Mouse (Mus musculus) mature B cell (primary cell): ENCODE data around the gene Tekt2.

ENCODE experiments used
- in situ Hi-C: fragments of 300-500 bp; cut with MboI; formaldehyde crosslinking; loops from 2 replicates; pipeline ENCODE4 v1.14.3; 2019

Gene Tekt2

GRCm38 (mm10) chr4:126325281-126325861 is at the start of gene Tekt2:
Gene Tekt2, minus strand, starts transcription at chr4:126325688.
- in situ Hi-C loops = no loop called here

DNA sequence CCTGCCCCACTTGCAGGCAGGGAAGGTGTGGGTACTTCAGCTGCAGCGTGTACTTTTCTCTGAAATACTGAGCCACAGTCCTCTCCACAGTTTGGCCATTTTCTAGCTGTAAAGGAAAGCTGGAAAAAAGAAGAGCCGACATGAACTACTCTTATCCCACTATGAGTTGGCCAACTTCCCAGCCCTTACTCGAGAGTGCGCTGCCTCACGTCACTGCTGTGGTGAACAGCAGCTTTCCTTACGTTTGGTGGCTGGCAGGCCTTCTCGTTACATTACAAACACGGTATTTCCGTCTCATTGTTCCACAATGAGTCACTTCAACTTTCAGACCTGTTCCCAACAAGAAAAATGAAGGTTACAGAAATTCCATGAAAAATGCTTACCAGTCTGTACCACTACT is 46.0 kb upstream of the Tekt2 start:
- in situ Hi-C loops = no loop called here

GRCm38 (mm10) chr4:126360069-126360468 is 34.6 kb upstream of the Tekt2 start:
- in situ Hi-C loops = no loop called here

GRCm38 (mm10) chr4:126343451-126343850 is 18.0 kb upstream of the Tekt2 start:
- in situ Hi-C loops = no loop called here

DNA sequence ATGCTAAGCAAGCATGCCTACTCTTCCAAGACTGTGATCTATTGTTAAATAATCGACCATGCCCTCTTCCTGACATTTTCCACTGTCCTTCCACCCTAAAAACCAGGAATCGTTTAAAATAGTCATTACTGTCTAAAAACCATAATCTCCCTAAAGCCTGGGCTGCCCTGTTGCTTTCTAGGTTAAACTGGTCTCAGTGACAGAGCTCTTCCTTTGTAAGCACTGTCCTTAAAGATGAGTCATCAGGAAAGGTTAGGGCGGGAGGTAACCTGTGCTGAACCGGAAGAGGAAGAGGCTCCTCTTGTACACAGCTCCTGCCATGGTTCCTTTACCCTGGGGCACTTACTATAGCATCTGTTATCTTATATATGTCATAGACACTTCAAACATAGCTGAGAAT is 14.0 kb upstream of the Tekt2 start:
- in situ Hi-C loops = no loop called here

DNA sequence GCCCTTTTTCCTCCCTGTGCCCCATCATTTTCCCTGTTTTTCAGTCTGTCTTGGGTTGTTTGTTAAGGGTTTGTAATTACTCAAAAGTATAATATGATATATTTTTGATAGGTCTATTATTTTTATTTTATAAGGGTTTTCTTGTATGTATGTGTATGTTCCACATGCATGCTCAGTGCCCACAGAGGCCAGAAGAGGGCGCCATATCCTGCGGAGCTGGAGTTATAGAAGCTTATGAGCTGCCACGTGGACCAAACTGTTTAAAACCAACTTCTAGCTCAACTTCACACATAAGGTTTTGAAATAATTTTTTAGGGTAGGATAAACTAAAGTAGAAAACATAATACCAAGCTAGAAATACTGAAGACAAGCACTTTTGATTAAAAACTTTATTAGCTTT is 6.9 kb upstream of the Tekt2 start:
- in situ Hi-C loops = no loop called here

GRCm38 (mm10) chr4:126331751-126332150 is 6.3 kb upstream of the Tekt2 start:
- in situ Hi-C loops = no loop called here

DNA sequence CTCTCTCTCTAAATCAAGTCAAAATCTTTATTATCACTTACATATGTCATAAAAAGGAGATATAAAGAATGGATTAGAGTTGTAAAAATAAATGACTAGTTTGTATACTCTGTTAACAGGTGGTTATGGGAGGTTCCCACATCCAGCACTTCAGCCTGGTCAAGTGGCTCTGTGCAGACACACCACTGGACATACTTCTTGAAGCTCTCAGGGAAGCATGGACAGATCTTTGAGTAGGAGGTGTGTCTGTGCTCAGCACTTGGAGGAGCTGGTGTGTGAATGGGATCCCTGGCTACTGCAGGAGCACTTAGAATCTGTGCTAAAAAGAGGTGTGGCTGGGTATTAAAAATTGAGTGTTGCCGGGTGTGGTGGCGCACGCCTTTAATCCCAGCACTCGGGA is 4.8 kb upstream of the Tekt2 start:
- in situ Hi-C loops = no loop called here

DNA sequence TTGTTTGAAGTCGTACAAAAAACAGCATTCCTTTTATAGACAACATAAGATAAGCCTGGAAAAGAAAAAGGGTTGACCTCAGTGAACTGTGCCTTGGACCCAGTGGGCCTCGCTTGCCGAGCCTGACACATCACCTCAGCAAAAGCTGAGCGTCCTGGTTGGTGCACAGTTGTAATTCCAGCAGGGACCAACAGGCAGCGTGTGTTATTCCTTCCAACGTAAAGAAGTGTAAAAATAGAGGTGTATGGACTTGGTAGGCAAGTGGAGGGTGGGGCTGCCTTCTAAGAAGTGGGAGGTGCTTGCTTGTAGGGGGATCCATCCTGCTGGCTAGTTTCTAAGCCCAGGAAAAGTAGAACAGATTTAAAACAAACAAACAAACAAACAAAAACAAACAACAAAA is 548 bp upstream of the Tekt2 start:
- in situ Hi-C loops = no loop called here

GRCm38 (mm10) chr4:126324861-126325260 is 627 bp downstream of the Tekt2 start:
- in situ Hi-C loops = no loop called here

DNA sequence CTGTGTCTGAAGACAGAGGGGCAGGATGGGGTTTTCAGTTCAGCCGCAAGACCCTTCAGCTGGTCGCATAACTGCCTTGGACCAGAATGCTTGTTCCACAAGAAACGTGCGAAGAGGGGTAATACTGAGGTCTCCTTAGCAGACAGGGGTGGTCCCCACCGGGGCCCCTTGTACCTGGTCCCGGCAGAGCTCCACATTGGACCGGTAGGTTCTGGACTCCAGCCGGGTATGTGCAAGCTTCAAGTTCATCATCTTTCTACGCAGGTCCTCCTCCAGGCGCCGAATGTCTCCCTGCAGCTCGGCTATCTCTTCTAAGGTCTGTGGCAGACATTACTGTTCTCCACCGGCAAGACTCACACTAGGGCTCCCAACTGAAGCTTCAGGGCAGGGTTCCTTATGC is 2.8 kb downstream of the Tekt2 start:
- in situ Hi-C loops = no loop called here

DNA sequence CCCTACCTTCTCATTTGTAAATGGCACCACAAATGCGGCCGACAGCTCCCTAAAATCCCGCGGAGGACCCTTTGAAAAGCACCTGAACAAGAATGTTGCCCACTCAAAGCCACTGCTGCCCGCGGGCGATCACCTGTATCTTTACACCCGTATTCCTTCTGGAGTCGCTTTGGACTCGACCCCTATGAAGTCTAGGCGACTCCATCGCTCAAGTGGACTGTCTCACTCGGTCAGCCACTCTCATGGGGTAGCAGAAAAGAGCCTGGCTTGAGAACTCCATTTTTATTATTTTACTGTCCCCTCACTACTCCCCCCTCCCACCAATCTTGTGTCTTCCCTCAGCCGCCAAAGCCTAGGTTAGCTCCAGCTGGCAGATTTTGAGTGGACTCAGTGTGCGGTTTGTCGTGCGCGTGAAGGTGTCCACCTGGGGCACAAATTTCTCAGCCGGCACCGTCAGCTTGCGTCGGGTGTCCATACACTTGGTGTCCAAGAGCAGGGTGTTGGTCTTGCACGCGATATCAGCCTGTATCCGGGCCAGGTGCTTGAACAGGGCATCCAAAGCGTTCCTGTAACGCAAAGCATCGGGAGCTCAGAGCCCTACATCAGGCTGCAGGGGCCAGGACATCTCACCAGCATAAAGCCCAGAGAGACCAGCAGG is 3.5 kb downstream of the Tekt2 start:
- in situ Hi-C loops = no loop called here

DNA sequence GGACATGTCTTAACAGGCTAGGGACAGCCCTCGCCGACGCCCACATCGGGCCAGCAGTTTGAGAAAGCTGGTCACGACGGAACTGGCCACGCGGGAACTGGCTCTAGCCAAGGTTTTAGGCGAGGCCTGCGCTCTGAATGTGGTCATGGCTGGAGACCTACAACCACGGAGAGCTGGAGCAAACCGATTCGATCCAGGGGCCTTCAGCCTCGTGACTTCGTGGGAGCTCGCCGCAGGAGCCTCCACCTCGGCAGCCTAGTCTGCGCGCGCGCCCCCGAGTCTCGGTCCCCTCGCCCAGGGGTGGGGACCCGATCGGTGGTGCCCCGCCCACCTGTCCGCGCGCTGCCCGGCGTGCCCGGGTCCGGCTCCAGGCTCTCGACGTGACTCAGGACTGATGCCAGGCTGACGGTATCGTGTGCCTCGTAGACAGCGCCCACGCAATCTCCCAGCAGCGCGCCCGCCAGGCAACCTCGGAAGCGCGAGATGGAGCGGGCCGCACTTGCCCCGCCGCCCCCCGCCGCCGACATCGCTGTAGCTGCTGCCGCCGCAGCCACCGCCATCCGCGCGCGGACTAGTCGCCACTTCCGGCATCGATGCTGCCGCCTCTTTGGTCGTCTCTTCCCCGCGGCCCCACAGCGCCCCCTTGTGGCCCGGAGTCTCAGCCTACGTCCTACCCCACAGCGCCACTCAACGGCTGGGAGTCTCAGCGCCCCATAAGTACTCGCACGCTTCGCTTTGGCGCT is 4.2 kb downstream of the Tekt2 start, which contains the start of gene Adprhl2:
Adprhl2 (minus strand) TSS at position 593 of the 743 bp plus-strand sequence.
- in situ Hi-C loops = no loop called here

- in situ Hi-C loops = no loop called here
Measured at GRCm38 (mm10) chr4:126319806-126320205, 5.7 kb downstream of the Tekt2 start.

- in situ Hi-C loops = no loop called here
Measured at GRCm38 (mm10) chr4:126316443-126317040, 8.9 kb downstream of the Tekt2 start.

DNA sequence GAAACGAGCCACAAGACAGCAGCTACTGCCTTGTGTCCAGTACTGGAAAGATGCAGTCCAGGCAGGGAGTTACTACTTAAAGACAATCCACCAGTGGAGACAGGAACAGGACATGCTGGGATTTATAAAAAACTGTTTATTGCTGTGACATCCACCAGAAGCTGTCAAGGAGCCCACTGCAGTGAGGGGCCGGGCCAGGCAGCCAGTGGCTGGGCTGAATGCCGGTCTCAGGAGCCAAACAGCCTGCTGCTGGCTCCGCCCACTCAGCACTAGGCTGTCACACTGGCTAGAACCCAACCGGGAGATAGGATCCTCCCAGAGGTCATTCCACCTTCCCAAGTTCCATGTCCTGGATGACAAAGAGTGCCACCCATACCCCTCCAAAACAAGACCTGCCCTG is 9.6 kb downstream of the Tekt2 start:
- in situ Hi-C loops = no loop called here

- in situ Hi-C loops = no loop called here
Measured at GRCm38 (mm10) chr4:126314393-126314792, 11.1 kb downstream of the Tekt2 start.

DNA sequence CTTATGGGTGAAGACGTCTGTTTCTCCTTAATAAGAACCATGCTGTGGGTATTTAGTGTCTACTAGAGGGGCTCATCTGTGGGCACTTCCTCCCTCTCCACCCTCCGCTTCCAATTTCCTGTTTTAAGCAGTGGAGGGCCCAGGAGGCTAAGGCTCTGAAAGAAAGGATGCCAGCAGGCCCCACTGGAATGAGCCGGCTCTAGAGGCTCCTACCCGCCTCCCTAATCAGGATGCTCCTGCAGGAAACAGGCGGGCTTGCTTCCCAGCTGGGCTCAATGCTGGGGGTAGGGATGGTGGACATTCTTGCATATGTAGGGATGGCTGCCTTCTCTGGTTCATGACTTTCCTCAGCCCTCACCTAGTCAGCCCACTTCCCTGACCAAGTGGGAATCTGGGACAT is 12.3 kb downstream of the Tekt2 start:
- in situ Hi-C loops = no loop called here

DNA sequence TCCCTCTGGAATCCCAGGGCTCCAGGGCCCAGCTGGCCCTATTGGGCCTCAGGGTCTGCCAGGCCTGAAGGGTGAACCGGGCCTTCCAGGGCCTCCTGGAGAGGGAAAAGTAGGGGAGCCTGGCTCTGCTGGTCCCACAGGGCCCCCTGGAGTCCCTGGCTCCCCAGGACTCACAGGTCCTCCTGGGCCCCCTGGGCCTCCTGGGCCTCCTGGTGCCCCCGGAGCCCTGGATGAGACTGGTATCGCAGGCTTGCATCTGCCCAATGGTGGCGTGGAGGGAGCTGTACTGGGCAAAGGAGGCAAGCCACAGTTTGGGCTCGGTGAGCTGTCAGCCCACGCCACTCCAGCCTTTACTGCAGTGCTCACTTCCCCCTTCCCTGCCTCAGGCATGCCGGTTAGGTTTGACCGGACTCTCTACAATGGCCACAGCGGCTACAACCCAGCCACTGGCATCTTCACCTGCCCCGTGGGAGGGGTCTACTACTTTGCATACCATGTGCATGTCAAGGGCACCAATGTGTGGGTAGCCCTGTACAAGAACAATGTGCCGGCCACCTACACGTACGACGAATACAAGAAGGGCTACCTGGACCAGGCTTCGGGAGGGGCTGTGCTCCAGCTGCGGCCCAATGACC is 13.8 kb downstream of the Tekt2 start:
- in situ Hi-C loops = no loop called here

- in situ Hi-C loops = no loop called here
Measured at GRCm38 (mm10) chr4:126310344-126310743, 15.1 kb downstream of the Tekt2 start.

DNA sequence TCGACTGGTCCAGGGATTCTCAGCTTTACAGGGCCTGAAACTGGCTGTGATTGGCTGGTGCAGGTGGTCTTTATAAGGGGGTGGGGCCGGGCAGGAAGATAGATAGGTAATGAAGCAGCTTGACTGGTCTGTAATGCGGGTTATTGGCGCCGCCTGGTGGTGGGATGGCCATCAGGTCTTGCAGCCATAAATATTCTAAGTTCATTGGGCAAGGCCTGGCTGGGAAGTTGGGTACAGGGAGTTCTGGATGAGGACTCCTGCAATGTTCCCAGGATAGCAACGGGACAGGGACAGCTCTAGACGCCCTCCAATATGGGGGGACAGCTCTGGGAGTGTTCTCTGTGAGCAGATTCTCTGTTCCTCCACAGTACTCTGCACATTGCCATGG is 15.6 kb downstream of the Tekt2 start:
- in situ Hi-C loops = loop anchor here (10.0 kb wide), 1 partner anchor 85 kb away; no protein-coding TSS in a partner anchor
